Mouse (Mus musculus) C2C12 (cell line): ENCODE measurements around the gene Vps35l. TPM values are rescaled to one million over a fixed set of nuclear protein-coding genes. Genes with fewer than 3 reads are reported as not detected.

Experiments
- H3K27me3 ChIP-seq: one replicate; pipeline ENCODE4 v1.6.1; 2011; ENCODE audit not compliant: control insufficient read depth, insufficient read depth, insufficient read length
- H3K36me3 ChIP-seq: one replicate; pipeline ENCODE4 v1.6.1; 2011; ENCODE audit not compliant: control insufficient read depth, insufficient read depth
- H3K4me3 ChIP-seq: one replicate; pipeline ENCODE4 v1.5.1; 2011; ENCODE audit warnings: mild to moderate bottlenecking, control low read depth; ENCODE audit not compliant: poor library complexity, insufficient read depth, severe bottlenecking
- H3K79me2 ChIP-seq: one replicate; pipeline ENCODE4 v1.6.1; 2011; ENCODE audit not compliant: control insufficient read depth, insufficient read depth
- H3K79me3 ChIP-seq: one replicate; pipeline ENCODE4 v1.6.1; 2011; ENCODE audit warnings: low read depth, control low read depth
- H3ac ChIP-seq: one replicate; pipeline ENCODE3; 2011; ENCODE audit warnings: low read depth; ENCODE audit not compliant: control insufficient read depth, insufficient read length
- CEBPB ChIP-seq: IDR thresholded peaks from one replicate; pipeline ENCODE4 v1.6.1; 2011; ENCODE audit warnings: low read depth, mild to moderate bottlenecking, control low read depth, moderate library complexity
- CTCF ChIP-seq: IDR thresholded peaks from one replicate; pipeline ENCODE4 v1.5.1; 2011; ENCODE audit not compliant: control insufficient read depth, insufficient read depth, insufficient read length
- FOSL1 ChIP-seq: IDR thresholded peaks from one replicate; pipeline ENCODE4 v1.8.0; 2011; ENCODE audit warnings: mild to moderate bottlenecking, low read length; ENCODE audit not compliant: poor library complexity, insufficient read depth, severe bottlenecking
- MYOD1 ChIP-seq: IDR thresholded peaks from one replicate; pipeline ENCODE4 v1.6.1; 2011; ENCODE audit warnings: low read depth; ENCODE audit not compliant: control insufficient read depth, insufficient read length
- MYOG ChIP-seq: IDR thresholded peaks from one replicate; pipeline ENCODE4 v1.6.1; 2011; ENCODE audit not compliant: control insufficient read depth, insufficient read length; ENCODE audit errors: extremely low read depth
- USF1 ChIP-seq: IDR thresholded peaks from one replicate; pipeline ENCODE4 v1.6.1; 2011; ENCODE audit warnings: low read depth, mild to moderate bottlenecking, control low read depth, moderate library complexity
- long read RNA-seq, 2 experiments: library from polyadenylated mRNA; unstranded; transcript quantifications; one replicate each; pipeline ENCODE4 v2.0.0; 2019 to 2020
- polyA plus RNA-seq: library from polyadenylated mRNA; unstranded; fragments of >200 nt; fragmentation: generic; extraction: Trizol; gene quantifications from one replicate; pipeline ENCODE4 v1.2.1, GENCODE M21; 2012; ENCODE audit warnings: missing spikeins

Gene Vps35l
- 39.6 TPM for polyA plus RNA-seq
- long read RNA-seq, experiment 1, full-length matches to known transcripts = 32 of 54 reads
- long read RNA-seq, experiment 1, partial matches to known transcripts = 15 of 54 reads
- long read RNA-seq, experiment 1, other reads (novel, unspliced or antisense) = 7 of 54 reads
- long read RNA-seq, experiment 2, full-length matches to known transcripts = 321 of 373 reads
- long read RNA-seq, experiment 2, partial matches to known transcripts = 13 of 373 reads
- long read RNA-seq, experiment 2, other reads (novel, unspliced or antisense) = 39 of 373 reads

GRCm38 (mm10) chr7:118739975-118740531, at the start of gene Vps35l:
Gene Vps35l (plus strand): TSS chr7:118740226.
- Histone ChIP-seq H3K79me3 (no peaks in the 10 kb centered on the region), H3ac (peak within 1 kb of the TSS; percentile 82), H3K79me2 (peaks cover 11% of the 10 kb centered on the region), H3K4me3 (peak within 1 kb of the TSS; percentile 45), H3K27me3 (no peaks in the 10 kb centered on the region), H3K36me3 (peaks cover 6% of the 10 kb centered on the region)
- TF ChIP-seq CTCF (peak; percentile 22), CEBPB (no peak)

- Histone ChIP-seq H3ac (no peak overlapping the region), H3K27me3 (no peaks in the 10 kb centered on the region), H3K36me3 (peaks cover 6% of the 10 kb centered on the region), H3K79me3 (no peaks in the 10 kb centered on the region), H3K4me3 (no peak overlapping the region), H3K79me2 (no peaks in the 10 kb centered on the region)
- TF ChIP-seq CEBPB (no peak), USF1 (no peak), MYOD1 (no peak)
These were observed 48.7 kb upstream of the Vps35l start for GRCm38 (mm10) chr7:118691287-118691686.

DNA sequence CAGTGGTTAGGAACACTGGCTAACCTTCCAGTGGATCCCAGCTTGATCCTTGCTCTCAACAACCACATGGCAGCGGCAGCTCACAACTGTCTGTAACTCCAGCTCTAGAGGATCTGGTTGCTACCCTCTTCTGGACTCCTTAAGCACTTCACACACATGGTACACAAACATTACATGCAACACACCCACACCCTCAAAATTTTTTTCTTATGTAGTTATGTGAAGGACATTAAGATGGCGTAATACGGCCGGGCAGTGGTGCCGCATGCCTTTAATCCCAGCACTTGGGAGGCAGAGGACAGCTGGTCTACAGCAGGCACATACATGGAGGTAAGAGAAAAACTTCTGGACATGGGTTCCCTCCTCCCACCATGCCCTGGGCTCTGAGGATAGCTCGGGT, 43.9 kb upstream of the Vps35l start:
- Histone ChIP-seq H3K4me3 (no peak overlapping the region), H3K36me3 (peaks cover 8% of the 10 kb centered on the region), H3ac (no peak overlapping the region), H3K79me3 (peaks cover 2% of the 10 kb centered on the region), H3K79me2 (no peaks in the 10 kb centered on the region), H3K27me3 (no peaks in the 10 kb centered on the region)
- TF ChIP-seq FOSL1 = no peak
- TF ChIP-seq MYOD1 = no peak
- no peak for TF ChIP-seq MYOG
- no peak for TF ChIP-seq CEBPB

DNA sequence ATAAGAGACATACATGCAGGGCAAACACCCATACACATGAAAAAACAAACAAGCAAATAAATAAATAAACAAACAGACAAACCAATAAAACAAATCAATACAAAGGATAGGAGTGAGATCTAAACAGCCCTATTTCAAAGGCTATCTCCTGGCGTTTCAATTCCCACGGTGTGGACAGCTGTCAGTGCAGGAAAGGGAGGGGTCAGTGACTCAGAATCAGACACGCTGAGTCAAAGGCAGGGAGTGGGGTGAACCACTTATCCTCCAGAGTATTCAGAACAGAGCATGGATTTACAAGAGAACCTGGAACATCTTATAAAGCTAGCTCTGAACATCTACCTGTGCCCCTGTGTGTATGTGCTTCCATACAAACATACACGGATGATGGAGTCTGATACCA, 42.9 kb upstream of the Vps35l start:
- H3K4me3 ChIP-seq = no peak overlapping the region
- peaks cover 3% of the 10 kb centered on the region for H3K36me3 ChIP-seq
- H3K79me2 ChIP-seq = peaks cover 9% of the 10 kb centered on the region
- H3K79me3 ChIP-seq = peaks cover 4% of the 10 kb centered on the region
- H3K27me3 ChIP-seq = no peaks in the 10 kb centered on the region
- no peak overlapping the region for H3ac ChIP-seq
- TF ChIP-seq CTCF (no peak), USF1 (no peak), MYOD1 (peak; percentile 76), FOSL1 (peak; percentile 13)

DNA sequence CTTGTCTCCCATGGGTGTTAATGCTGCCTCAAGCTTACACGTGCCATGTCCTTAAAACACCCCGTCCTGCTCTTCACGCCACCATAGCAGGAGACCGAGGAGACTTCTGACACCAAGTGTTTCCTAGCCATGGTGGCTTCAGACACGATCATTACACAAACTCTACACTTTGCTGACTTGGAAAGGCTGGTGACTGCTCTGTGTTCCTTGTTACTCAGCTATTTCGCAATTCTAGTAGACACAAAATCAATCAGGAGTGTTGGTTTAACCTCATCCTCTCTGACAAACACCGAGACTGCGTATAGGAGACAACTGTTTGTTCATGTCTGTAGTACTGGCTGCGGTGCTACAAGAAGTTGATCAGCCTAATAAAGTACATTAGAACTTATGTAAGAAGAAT, 41.1 kb upstream of the Vps35l start:
- TF ChIP-seq CEBPB (peak; percentile 62), USF1 (no peak)
- peaks cover 24% of the 10 kb centered on the region for H3K79me2 ChIP-seq
- no peak overlapping the region for H3ac ChIP-seq
- peaks cover 4% of the 10 kb centered on the region for H3K79me3 ChIP-seq
- H3K36me3 ChIP-seq = peaks cover 3% of the 10 kb centered on the region
- H3K4me3 ChIP-seq = no peak overlapping the region
- no peaks in the 10 kb centered on the region for H3K27me3 ChIP-seq

DNA sequence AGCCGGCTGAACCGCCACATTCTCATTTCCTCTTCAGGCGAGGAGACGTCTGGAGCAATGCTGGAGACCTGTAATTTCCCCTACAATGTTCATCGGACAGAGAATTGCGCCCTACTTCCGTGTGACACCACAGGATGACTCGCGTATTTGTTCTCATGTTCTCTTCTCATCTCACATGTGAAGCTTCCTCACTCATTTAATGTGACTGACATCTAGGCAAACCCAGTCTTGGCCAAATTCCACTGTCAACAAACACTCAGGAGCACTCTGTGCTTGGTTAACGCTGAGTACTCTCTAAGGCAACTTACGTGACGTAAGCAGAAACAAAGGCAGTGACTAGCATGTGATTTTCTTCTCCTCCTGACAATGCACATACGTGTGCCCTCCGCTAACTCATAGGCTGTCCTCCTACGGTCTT, 36.9 kb upstream of the Vps35l start:
- TF ChIP-seq FOSL1 = no peak
- peaks cover 38% of the 10 kb centered on the region for H3K79me2 ChIP-seq
- peaks cover 9% of the 10 kb centered on the region for H3K79me3 ChIP-seq
- no peak overlapping the region for H3ac ChIP-seq
- H3K36me3 ChIP-seq = no peaks in the 10 kb centered on the region
- H3K27me3 ChIP-seq = no peaks in the 10 kb centered on the region
- no peak overlapping the region for H3K4me3 ChIP-seq
